Mouse (Mus musculus) thymus, adult 2 months (tissue): ENCODE measurements at regions not wholly inside any gene's neighbourhood (a gene's known extent, or its start where the extent isn't known, plus 50 kb on each side); places are given as distances from the start of the nearest gene placed in this dataset.

Source experiments
- DNase-seq: peaks from one replicate; pipeline ENCODE4 v3.0.0; 2021
- H3K27ac ChIP-seq: fragments of 200-500 bp; 2 replicates; pipeline ENCODE4 v1.5.1; 2012; ENCODE audit warnings: low read length, control low read depth; ENCODE audit not compliant: control insufficient read depth, insufficient read depth
- H3K27me3 ChIP-seq: fragments of 200-500 bp; 2 replicates; pipeline ENCODE4 v1.6.1; 2012; ENCODE audit warnings: mild to moderate bottlenecking, low read length, moderate library complexity, mixed read lengths; ENCODE audit not compliant: control insufficient read depth, insufficient read depth
- H3K36me3 ChIP-seq: fragments of 200-500 bp; 2 replicates; pipeline ENCODE4 v1.6.1; 2012; ENCODE audit warnings: mild to moderate bottlenecking, low read length, moderate library complexity; ENCODE audit not compliant: control insufficient read depth, insufficient read depth
- H3K4me1 ChIP-seq: fragments of 200-500 bp; replicated peaks from 2 replicates; pipeline ENCODE4 v1.6.1; 2012; ENCODE audit warnings: low read length; ENCODE audit not compliant: control insufficient read depth, insufficient read depth
- H3K4me3 ChIP-seq: fragments of 200-500 bp; 2 replicates; pipeline ENCODE4 v1.5.1; 2012; ENCODE audit warnings: mild to moderate bottlenecking, low read length, control low read depth, moderate library complexity; ENCODE audit not compliant: control insufficient read depth, insufficient read depth
- CTCF ChIP-seq: fragments of 200-500 bp; IDR thresholded peaks from 2 replicates; pipeline ENCODE4 v1.5.1; 2012; ENCODE audit warnings: mild to moderate bottlenecking, control low read depth, low read length, moderate library complexity, borderline replicate concordance; ENCODE audit not compliant: control insufficient read depth, poor library complexity, insufficient read depth; ENCODE audit errors: extremely low read depth
- POLR2A ChIP-seq: fragments of 200-500 bp; IDR thresholded peaks from 2 replicates; pipeline ENCODE4 v1.6.1; 2012; ENCODE audit warnings: mild to moderate bottlenecking, low read length, control low read depth, moderate library complexity; ENCODE audit not compliant: control insufficient read depth, poor library complexity, insufficient read depth; ENCODE audit errors: extremely low read depth
- WGBS: fragments of 180-500 bp; shearing (Covaris S2); methylation state at CpG from one replicate; pipeline ENCODE4 v1.1.7; 2018; 5-methylcytosine and 5-hydroxymethylcytosine counted together

DNA sequence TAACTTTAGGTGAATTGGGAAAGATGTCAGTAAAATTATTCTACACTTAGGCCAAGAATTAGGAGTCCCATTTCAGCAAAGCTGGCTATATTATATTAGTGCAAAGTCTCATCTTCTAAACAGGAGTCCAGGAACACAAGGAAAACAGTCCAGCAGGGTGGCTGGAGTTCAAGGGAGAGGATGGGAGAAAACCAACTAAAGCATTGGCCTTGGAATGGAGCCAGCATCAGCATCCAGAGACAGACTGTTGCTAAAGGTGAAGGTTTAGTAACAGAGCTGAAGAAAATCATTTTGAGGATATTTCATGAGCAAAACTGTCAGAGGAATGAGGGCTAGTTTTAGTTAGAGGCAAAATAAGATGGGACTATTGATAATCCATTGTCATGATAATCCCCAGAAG, 559.9 kb downstream of the Epha4 start:
- Histone ChIP-seq H3K27me3 (no peaks in the 10 kb centered on the region), H3K4me1 (no peaks in the 10 kb centered on the region), H3K36me3 (no peaks in the 10 kb centered on the region), H3K27ac (no peak overlapping the region), H3K4me3 (no peak overlapping the region)
- no peak for TF ChIP-seq POLR2A
- TF ChIP-seq CTCF = no peak
- DNase-seq = no peak

DNA sequence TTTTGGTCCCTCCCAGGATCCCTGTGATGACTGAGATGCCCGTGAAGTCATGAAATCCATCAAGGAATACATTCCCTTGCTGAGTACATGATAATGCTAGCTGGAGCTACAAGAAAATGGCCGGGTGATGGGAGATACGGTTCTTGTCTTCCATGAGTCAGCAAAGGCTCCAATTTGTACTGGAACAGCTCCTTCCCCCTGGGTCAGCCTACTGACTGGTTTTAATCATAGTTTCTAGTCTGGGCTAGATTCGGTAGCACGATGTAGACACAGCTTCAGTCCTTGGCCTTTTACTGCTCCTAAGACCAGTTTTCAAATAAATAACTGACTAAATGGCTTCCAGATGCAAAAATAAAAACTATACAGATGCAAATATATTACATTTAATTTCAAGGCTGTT, 557.5 kb downstream of the Epha4 start:
- Histone ChIP-seq H3K4me3 (no peak overlapping the region), H3K36me3 (no peaks in the 10 kb centered on the region), H3K27me3 (no peaks in the 10 kb centered on the region), H3K4me1 (no peaks in the 10 kb centered on the region), H3K27ac (no peak overlapping the region)
- DNase-seq = no peak
- TF ChIP-seq POLR2A (no peak), CTCF (no peak)
- WGBS = 91% methylated on average over 5 of the region's 5 CpGs

DNA sequence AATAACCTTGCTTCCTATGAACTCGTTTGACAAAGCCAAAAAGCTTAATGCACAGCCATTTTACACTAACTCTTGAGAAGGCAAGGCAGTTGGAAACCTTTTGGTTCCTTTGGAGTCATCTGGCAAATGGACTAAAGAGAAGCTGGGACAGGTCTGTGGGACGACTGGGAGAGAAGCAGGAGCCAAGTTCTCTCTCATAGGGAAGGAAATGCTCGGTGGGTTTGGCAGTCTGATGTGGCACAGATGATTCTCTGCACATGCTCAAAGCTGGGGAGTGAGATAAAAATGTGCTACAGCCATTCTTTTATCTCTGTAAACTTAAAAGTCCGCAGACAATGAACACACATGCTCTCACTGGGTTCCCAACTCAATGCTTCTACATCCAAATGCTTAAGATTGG, 556.2 kb downstream of the Epha4 start:
- H3K27me3 ChIP-seq = no peaks in the 10 kb centered on the region
- TF ChIP-seq CTCF (no peak), POLR2A (no peak)
- no peaks in the 10 kb centered on the region for H3K4me1 ChIP-seq
- DNase-seq = no peak
- H3K36me3 ChIP-seq = no peaks in the 10 kb centered on the region
- H3K4me3 ChIP-seq = no peak overlapping the region
- 42% methylated on average over 4 of the region's 4 CpGs for WGBS
- no peak overlapping the region for H3K27ac ChIP-seq

GRCm38 (mm10) chr1:76972454-76972853, 542.4 kb downstream of the Epha4 start:
- Histone ChIP-seq H3K27ac (no peak overlapping the region), H3K36me3 (no peaks in the 10 kb centered on the region), H3K4me1 (no peaks in the 10 kb centered on the region), H3K4me3 (no peak overlapping the region), H3K27me3 (no peaks in the 10 kb centered on the region)
- DNase-seq = no peak
- TF ChIP-seq POLR2A (no peak), CTCF (no peak)
- 88% methylated on average over 4 of the region's 4 CpGs for WGBS

DNA sequence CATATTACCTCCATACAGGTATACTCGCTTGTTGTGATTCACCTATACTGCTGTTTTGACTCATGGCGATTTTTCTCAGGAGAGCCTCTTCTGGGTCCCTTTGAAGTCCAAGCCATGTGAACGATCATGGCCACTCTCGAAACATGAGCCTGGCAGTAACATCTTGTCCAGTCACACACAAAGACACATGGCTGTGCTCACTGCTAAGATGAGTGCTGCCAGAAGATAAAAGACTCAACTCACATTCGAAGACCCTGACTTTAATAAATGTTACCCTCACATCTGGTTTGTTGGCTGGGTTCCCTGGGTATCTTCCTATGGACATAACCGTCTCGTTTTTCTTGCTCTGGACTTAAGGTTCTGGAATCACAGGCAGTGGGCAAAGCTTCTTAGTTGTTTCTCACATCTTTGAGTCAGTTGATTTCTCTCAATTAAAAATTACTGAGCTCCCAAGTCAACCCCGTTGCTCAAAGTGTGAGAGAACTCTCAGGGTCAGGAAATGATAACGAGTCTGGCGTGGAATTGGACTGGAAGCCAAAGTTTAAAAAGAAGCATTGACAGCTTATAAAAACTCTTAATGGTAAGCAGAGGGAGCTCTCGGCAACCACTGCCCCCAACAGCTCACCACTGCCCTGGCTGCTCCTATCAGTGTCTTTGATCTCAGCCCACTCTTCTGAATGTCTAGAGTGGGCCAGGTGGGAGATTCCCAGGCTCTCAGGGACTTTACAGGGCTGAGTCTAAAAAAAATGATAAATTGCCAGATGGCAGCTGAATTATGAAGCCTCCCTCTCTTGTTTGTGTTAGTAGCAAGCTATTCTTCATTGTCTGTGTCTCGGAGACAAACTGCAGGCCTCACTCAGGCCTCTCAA, 539.6 kb downstream of the Epha4 start:
- Histone ChIP-seq H3K27me3 (no peaks in the 10 kb centered on the region), H3K4me3 (no peak overlapping the region), H3K27ac (no peak overlapping the region), H3K36me3 (no peaks in the 10 kb centered on the region), H3K4me1 (no peaks in the 10 kb centered on the region)
- TF ChIP-seq POLR2A (no peak), CTCF (no peak)
- no peak for DNase-seq
- 90% methylated on average over 12 of the region's 12 CpGs for WGBS

DNA sequence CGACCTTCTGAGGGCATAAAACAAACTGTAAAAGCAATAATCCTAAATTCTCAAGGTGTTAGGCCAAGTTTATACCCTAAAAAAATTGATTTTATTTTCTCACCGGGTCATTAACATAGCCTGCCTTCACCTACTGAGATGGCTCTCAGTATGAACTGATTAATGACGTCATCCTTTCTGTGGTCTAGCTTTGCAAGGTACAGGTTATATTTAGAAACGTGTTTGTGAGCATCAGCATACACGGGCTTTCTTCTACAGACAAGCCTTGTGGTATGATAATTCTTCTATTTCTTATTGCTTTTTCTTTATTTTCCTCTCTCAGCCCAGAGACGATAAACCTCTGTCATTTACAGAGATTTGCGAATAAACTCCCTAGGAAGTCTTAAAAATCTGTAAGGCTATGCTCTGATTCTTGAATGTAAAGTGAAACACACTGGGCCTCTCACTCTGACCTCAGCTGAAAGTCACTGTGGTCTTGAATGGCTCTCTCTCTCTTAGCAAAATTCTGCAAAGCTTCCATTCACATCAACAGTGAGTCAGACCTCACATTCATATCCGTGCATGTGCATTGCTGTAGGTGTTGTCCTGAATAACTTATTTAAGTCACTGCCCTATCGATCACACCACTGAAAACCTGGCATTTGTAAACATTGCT, 534.3 kb downstream of the Epha4 start:
- 80% methylated on average over 9 of the region's 9 CpGs for WGBS
- H3K4me3 ChIP-seq = no peak overlapping the region

More for the DNA sequence above, 534.3 kb downstream of the Epha4 start:
- H3K36me3 ChIP-seq = no peaks in the 10 kb centered on the region
- TF ChIP-seq POLR2A = no peak
- TF ChIP-seq CTCF = no peak
- H3K27ac ChIP-seq = no peak overlapping the region
- no peaks in the 10 kb centered on the region for H3K27me3 ChIP-seq
- no peak for DNase-seq
- no peaks in the 10 kb centered on the region for H3K4me1 ChIP-seq
